Mouse (Mus musculus) heart, embryonic 11.5 days (tissue): ENCODE measurements around the gene Creg2. TPM values are rescaled to one million over a fixed set of nuclear protein-coding genes. Genes with fewer than 3 reads are reported as not detected.

Experiments used
- ATAC-seq: fragments of 200-750 bp; cut with Nextera tagmentation; replicated peaks from 2 replicates; pipeline ENCODE4 v1.8.0; 2017; ENCODE audit warnings: moderate library complexity; ENCODE audit not compliant: insufficient number of reproducible peaks, low FRiP score, low TSS enrichment
- H3K27ac ChIP-seq: fragments of 300-500 bp; sonication (generic); 2 replicates; pipeline ENCODE4 v1.5.1; 2014; ENCODE audit warnings: mild to moderate bottlenecking, low read depth, low read length
- H3K27me3 ChIP-seq: fragments of 300-500 bp; sonication (generic); 2 replicates; pipeline ENCODE4 v1.6.1; 2014; ENCODE audit warnings: mild to moderate bottlenecking, low read length, mixed read lengths; ENCODE audit not compliant: control insufficient read depth, insufficient read depth
- H3K36me3 ChIP-seq: fragments of 300-500 bp; sonication (generic); 2 replicates; pipeline ENCODE4 v1.6.1; 2014; ENCODE audit warnings: mild to moderate bottlenecking, low read length, moderate library complexity, mixed read lengths; ENCODE audit not compliant: control insufficient read depth, insufficient read depth
- H3K4me1 ChIP-seq: fragments of 300-500 bp; sonication (generic); 2 replicates; pipeline ENCODE4 v1.6.1; 2014; ENCODE audit warnings: low read length; ENCODE audit not compliant: control insufficient read depth, insufficient read depth
- H3K4me2 ChIP-seq: fragments of 300-500 bp; sonication (generic); 2 replicates; pipeline ENCODE4 v1.6.1; 2014; ENCODE audit warnings: mild to moderate bottlenecking, moderate library complexity
- H3K4me3 ChIP-seq: fragments of 300-500 bp; sonication (generic); 2 replicates; pipeline ENCODE4 v1.5.1; 2014; ENCODE audit warnings: low read depth, low read length
- H3K9ac ChIP-seq: fragments of 300-500 bp; sonication (generic); 2 replicates; pipeline ENCODE4 v1.6.1; 2014; ENCODE audit warnings: mild to moderate bottlenecking, low read depth, low read length, moderate library complexity
- H3K9me3 ChIP-seq: fragments of 300-500 bp; sonication (generic); replicated peaks from 2 replicates; pipeline ENCODE4 v1.6.1; 2016; ENCODE audit warnings: low read length; ENCODE audit not compliant: control insufficient read depth
- WGBS: fragments of 180-500 bp; shearing (Covaris S2); extraction: QIAGEN DNeasy Blood & Tissue Kit; methylation state at CpG from one replicate; pipeline ENCODE4 v1.1.7; 2014; ENCODE audit not compliant: insufficient replicate concordance; 5-methylcytosine and 5-hydroxymethylcytosine counted together
- polyA plus RNA-seq: library from polyadenylated mRNA; unstranded; fragments of >200 nt; fragmentation: Nextera tagmentation; extraction: Ambion mirVana; gene quantifications from 2 replicates; pipeline ENCODE4 v1.2.1, GENCODE M21; 2014

Creg2 gene
- polyA plus RNA-seq, 1 experiment from 2014 or later = 0.03 TPM

DNA sequence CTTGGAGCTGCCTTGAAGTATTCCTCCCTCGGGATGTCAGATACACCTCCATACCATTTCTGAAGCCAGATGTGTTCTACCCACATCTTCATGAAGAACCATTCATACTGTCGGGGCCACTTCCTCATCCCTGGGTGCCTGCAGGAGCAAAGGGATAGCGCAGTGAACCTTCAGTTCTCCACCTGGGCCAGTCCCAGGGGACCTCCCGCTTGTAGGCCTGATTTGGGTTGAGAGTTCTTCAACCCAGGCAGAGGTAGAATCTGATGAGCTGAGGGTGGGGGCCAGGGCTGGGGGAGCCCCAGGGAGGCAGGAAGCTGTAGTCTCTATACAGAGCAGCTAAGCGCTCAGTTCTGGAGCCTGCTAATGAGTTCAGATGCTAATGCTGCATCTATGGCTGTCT, 28.2 kb downstream of the Creg2 start:
- Histone ChIP-seq H3K4me1 (no peaks in the 10 kb centered on the region), H3K36me3 (no peaks in the 10 kb centered on the region), H3K4me2 (no peak overlapping the region), H3K27ac (no peak overlapping the region), H3K27me3 (no peaks in the 10 kb centered on the region), H3K9ac (no peak overlapping the region), H3K9me3 (no peaks in the 10 kb centered on the region), H3K4me3 (no peak overlapping the region)
- WGBS = 83% methylated on average over 5 of the region's 5 CpGs
- ATAC-seq = no peak

- H3K27ac ChIP-seq = no peak overlapping the region
- no peaks in the 10 kb centered on the region for H3K9me3 ChIP-seq
- H3K27me3 ChIP-seq = no peaks in the 10 kb centered on the region
- H3K4me3 ChIP-seq = no peak overlapping the region
- ATAC-seq = no peak
- no peak overlapping the region for H3K4me2 ChIP-seq
- 53% methylated on average over 8 of the region's 8 CpGs for WGBS
- no peaks in the 10 kb centered on the region for H3K36me3 ChIP-seq
- no peaks in the 10 kb centered on the region for H3K4me1 ChIP-seq
- H3K9ac ChIP-seq = no peak overlapping the region
Observed at GRCm38 (mm10) chr1:39618524-39618923, 32.8 kb downstream of the Creg2 start.

DNA sequence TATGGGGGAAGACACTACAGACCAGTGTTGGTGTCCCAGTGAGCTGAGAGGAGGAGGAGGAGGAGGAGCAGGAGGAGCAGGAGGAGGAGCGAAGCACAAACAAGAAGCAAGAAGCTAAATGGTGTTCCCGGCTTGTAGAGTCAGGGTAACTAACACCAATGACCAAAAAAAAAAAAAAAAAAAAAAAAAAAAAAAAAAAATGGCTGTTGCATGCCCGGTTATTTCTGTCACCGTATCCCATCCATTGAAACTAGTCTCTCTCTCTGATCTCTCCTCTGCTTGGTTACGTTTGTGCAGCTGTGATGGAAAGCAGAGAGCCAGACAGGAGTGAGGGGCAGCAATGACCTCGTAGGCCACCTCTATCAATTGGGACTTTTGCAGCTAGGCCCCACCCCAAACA, 35.7 kb downstream of the Creg2 start:
- H3K27me3 ChIP-seq = no peaks in the 10 kb centered on the region
- no peak for ATAC-seq
- no peak overlapping the region for H3K4me3 ChIP-seq
- H3K27ac ChIP-seq = no peak overlapping the region
- no peak overlapping the region; the same call in 1 of the 2 replicates for H3K4me2 ChIP-seq
- H3K9ac ChIP-seq = no peak overlapping the region
- H3K36me3 ChIP-seq = no peaks in the 10 kb centered on the region
- no peaks in the 10 kb centered on the region for H3K4me1 ChIP-seq
- no peaks in the 10 kb centered on the region for H3K9me3 ChIP-seq
- 55% methylated on average over 6 of the region's 6 CpGs for WGBS

DNA sequence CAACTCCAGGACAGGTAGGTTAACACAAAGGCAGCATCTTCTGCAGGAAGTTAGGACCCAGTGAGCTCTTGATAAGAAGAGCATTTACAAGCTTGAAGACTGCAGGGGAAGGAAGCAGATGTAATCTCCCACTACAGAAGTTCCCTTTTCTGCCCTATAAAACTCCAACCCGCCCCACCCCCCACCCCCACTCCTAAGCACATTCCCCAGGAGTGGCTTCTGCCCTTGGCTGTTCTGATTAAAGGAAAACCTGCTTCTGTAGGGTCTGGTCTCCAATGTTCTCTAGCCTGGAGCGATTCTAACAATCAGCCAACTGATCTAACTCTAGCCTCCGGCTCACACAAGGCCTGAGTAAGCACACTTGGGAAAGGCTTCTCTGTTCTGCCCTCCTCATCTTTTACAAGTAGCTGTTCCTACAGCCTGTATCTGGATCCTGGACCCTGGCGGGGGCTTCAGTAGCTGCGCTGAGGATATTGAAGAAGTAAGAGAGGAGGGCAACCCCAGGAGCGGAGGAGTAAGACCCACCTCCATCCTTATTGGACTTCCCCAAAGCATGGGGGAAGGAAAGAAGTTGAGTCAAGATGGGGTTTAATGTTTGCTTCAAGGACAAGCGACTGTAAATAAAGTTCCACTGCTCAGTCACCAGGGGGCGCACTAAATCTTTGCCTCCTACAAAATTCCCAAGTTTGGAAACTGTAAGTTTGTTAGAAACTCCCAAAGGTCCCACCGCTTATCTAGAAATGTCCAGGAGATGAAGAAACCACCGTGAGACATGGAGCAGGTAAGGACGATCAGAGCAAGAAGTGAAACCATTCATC, 36.6 kb downstream of the Creg2 start:
- Histone ChIP-seq H3K27me3 (no peaks in the 10 kb centered on the region), H3K4me1 (no peaks in the 10 kb centered on the region), H3K9me3 (no peaks in the 10 kb centered on the region), H3K27ac (no peak overlapping the region), H3K4me3 (no peak overlapping the region), H3K4me2 (peak overlapping the region; percentile 22), H3K9ac (no peak overlapping the region), H3K36me3 (no peaks in the 10 kb centered on the region)
- no peak for ATAC-seq
- 13% methylated on average over 11 of the region's 11 CpGs for WGBS

GRCm38 (mm10) chr1:39613061-39613460, 38.2 kb downstream of the Creg2 start:
- no peaks in the 10 kb centered on the region for H3K36me3 ChIP-seq
- H3K9me3 ChIP-seq = no peaks in the 10 kb centered on the region
- WGBS = 83% methylated on average over 3 of the region's 3 CpGs
- no peak overlapping the region for H3K4me3 ChIP-seq
- H3K27ac ChIP-seq = no peak overlapping the region
- H3K27me3 ChIP-seq = no peaks in the 10 kb centered on the region
- no peak overlapping the region for H3K4me2 ChIP-seq
- no peak overlapping the region for H3K9ac ChIP-seq
- ATAC-seq = no peak
- no peaks in the 10 kb centered on the region for H3K4me1 ChIP-seq

DNA sequence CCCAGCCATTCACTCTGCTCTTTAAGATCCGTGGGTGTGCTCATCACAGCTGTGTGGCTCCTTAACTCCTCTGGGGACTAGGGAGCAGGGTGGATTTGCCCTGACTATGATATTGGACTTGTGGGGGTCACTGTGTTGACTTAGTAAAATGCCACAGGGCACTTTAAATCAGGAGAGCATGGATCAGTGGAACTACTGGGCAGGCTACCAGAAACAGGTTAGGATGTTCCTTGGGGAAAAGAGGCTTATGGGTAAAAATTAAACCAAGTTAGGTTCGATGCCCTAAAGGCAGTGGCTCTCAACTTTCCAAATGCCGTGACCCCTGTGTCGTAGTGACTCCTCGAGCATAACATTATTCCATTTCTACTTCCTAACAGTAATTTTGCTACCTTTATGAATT, 38.8 kb downstream of the Creg2 start:
- whole genome bisulfite sequencing = 80% methylated on average over 5 of the region's 5 CpGs
- H3K9me3 ChIP-seq = no peaks in the 10 kb centered on the region
- H3K27ac ChIP-seq = no peak overlapping the region

DNA sequence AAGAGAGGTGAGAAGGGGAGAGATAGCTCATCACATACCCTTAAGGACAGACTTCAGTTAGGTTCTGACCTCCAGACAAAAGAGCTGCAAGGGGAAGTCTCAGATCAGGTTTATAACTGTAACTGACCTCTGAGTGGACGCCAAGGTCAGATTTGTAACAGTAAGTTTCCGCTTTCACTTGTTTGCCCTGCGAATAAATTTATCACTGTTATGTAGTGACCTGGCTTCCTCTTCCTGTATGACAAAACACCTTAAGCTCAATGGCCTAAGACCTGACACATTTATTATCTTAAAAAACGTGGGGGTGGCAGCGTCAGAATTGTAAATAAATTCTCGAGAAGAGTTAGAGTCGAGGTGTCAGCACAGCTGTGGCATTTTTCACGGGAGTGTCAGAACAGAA, 42.7 kb downstream of the Creg2 start:
- no peak for ATAC-seq
- Histone ChIP-seq H3K9me3 (no peaks in the 10 kb centered on the region), H3K27me3 (no peaks in the 10 kb centered on the region), H3K4me1 (peaks cover 5% of the 10 kb centered on the region), H3K4me2 (no peak overlapping the region), H3K36me3 (no peaks in the 10 kb centered on the region), H3K27ac (no peak overlapping the region), H3K4me3 (no peak overlapping the region), H3K9ac (no peak overlapping the region)
- 44% methylated on average over 8 of the region's 8 CpGs for WGBS

More for the DNA sequence above, 38.8 kb downstream of the Creg2 start:
- no peaks in the 10 kb centered on the region for H3K36me3 ChIP-seq
- no peaks in the 10 kb centered on the region for H3K4me1 ChIP-seq
- ATAC-seq = no peak
- no peaks in the 10 kb centered on the region for H3K27me3 ChIP-seq
- H3K9ac ChIP-seq = no peak overlapping the region
- H3K4me2 ChIP-seq = no peak overlapping the region
- no peak overlapping the region for H3K4me3 ChIP-seq

- Histone ChIP-seq H3K9me3 (0 out of 2 replicates have a peak, but pooled peaks cover 2% of the 10 kb centered on the region), H3K27me3 (no peaks in the 10 kb centered on the region), H3K27ac (no peak overlapping the region), H3K4me2 (no peak overlapping the region), H3K36me3 (no peaks in the 10 kb centered on the region), H3K4me3 (no peak overlapping the region), H3K9ac (no peak overlapping the region), H3K4me1 (peaks cover 5% of the 10 kb centered on the region)
- ATAC-seq = no peak
- 92% methylated on average over 3 of the region's 3 CpGs for WGBS
Observed at GRCm38 (mm10) chr1:39602477-39602876, 48.8 kb downstream of the Creg2 start.

- Histone ChIP-seq H3K4me3 (no peak overlapping the region), H3K9ac (no peak overlapping the region), H3K36me3 (no peaks in the 10 kb centered on the region), H3K27me3 (no peaks in the 10 kb centered on the region), H3K4me1 (no peaks in the 10 kb centered on the region), H3K27ac (no peak overlapping the region), H3K9me3 (0 out of 2 replicates have a peak, but pooled peaks cover 2% of the 10 kb centered on the region), H3K4me2 (no peak overlapping the region)
- ATAC-seq = no peak
- WGBS = 73% methylated on average over 11 of the region's 11 CpGs
Observed at GRCm38 (mm10) chr1:39598726-39599125, 52.5 kb downstream of the Creg2 start.
